Mouse (Mus musculus) c-Kit-positive CD71-positive TER-119-positive erythroid progenitor cells, embryonic 14.5 days (primary cell): ENCODE results near the gene Samd13.

Source experiments
- DNase-seq: peaks from one replicate; pipeline ENCODE4 v3.0.0-alpha.2; 2013; ENCODE audit warnings: low spot score

The Samd13 gene

DNA sequence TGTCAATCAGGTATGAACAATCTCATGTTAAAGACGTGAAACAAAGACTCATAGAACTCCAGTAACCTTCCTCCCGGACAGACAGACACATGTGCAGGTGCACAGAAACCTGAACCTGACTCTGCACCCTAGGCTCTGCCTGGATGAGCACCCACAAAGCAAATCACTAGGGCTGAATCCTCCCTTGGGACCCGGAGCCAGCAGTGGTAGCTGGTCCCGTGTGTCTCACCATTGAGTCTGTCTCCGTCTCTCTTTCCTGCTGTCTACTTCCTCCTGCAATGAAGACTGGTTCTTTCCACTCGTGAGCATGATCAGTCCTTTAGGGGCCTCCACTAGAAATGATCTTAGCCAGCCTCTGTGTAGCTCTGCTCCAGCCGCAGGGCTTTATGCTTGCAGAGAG, 23.5 kb downstream of the Samd13 start:
- DNase-seq = no peak

DNA sequence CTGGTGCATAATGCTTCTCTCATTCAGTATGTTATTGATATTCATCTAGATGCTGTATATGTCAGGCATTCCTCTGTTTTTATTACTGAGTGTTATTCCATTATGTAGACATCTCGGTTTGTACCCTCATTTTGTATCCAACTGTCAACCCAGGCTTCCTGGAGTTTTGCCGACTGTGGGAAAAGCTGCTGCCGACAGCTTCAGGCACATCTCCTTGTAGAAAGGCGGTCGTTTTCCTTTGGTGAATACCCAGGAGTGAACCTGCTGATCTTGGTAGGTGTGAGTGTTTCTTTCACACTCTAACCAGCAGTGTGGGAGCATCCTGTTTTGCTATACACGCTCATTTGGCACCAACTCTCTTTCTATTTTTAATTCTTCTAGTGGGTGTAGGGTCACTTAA, 24.4 kb downstream of the Samd13 start:
- no peak for DNase-seq

DNA sequence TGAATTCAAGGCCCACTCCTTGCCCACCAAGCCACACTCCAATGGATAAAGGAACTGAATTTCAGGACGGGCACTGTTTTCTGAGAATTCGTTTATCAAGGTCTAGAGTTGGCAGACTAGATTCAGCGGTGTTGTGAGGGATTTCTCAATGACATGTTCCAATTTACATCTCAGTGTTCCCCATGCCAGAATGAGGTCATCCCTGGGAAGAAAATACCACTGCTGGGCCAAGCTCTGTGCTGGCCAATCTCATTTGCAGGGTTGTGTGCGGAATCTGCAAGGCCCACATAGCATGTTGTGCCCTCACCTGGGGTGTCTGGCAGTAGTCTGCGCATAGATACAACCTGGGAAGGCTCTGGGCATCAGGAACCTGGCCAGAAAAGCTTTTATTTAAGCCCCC, 26.1 kb downstream of the Samd13 start:
- DNase-seq = no peak

DNA sequence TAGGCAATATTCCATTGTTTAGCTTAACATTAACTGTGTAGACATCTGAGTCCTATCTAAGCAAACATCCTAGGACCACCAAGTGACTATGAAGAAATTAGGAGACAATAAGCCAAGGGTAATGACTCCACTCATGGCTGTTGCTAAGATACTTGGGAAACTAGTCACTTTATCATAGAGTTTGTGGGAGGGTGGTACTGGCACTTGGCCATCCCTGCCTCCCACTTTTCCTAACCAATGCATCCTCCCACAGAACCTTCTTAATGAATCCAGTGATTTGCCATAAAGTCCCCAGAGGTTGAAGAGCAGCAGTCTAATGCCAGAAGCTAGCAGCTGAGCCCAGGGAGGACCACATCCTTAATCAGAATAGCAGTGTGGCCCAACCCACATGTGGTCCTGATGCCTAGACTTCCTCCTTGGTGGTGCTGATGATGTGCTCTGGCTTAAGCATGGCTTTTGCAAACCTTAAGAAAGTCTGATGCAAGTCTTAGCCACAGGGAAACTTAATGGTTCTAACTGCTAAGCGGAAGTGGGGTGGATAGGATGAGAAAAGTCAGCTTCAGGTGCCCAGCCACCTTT, 27.2 kb downstream of the Samd13 start:
- no peak for DNase-seq

DNA sequence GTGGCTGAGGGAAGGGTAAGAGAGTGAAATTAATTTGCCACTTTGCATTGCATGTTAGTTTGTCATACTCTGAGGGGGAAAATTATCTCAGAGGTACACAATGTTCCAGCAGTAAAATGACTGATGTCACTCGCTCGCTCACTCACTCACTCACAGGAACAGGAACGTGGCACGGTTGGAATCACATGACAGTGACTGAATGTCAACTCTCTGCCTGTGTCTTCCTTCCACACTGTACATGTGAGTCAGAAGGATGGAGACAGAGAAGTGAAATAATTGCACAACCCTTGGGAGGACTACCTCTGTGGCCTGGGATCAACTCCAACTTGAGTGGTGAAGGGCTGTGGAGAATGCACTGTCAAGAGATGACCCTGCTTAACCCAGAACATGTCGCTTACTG, 28.0 kb downstream of the Samd13 start:
- no peak for DNase-seq

DNA sequence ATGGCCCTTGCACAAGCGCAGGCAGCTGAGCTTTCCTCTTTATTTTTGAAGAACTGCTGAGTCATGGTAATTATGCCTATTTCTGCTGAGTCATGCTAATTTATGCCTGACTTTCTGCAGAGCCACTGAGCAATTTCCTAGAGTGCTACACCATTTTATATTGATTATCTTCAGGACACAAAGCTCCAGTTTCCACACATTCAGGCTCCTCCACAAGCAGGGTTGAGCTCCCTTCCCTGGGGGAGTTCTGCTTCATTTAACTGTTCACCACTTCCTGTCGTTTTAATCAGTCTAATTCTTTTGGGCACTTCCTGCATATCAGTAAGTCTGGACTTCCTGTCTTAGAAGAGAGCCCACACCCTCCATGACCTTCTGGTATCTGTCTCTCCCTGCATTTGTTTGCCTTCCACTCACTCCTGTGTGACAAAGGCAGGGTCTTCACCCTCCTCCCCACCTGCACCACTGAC, 30.2 kb downstream of the Samd13 start:
- DNase-seq = peak; percentile 69

DNA sequence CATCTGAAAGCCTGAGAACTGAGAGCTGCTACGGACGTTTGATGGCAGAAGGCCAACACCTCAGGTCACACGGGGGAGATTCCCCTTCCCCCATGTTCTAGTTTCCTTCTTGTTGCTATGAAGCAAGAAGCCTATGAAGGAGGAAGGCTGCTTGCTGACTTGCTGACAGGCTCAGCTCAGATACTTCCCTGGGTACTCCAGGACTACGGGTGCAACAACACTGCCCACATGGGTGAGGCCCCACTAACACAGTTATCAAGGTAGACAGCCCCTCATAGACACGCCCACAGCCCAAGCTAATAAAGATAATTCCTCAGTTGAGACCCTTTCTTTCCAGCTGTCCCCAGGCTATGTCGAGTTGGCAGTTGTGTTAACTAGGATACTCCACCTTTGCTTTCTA, 31.7 kb downstream of the Samd13 start:
- peak; percentile 52 for DNase-seq

DNA sequence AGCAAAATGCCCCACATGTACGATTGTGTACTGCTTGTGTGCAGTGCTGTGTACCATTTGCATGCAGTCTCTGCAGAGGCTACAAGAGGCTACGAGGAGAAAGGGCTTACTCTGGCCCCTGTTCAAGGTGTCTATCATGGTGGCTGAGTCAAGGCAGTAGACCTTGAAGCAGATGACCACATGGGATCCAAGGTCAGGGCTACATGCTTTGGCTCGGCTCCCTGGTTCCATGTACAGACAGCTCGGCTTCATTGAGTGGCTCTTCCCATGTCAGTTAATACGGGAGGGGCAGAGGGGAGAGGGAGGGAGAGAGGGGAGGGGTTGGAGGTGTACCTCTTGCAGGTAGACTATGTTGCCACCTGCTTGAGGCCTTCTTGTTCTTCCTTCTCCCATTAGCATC, 33.0 kb downstream of the Samd13 start:
- DNase-seq = no peak

DNA sequence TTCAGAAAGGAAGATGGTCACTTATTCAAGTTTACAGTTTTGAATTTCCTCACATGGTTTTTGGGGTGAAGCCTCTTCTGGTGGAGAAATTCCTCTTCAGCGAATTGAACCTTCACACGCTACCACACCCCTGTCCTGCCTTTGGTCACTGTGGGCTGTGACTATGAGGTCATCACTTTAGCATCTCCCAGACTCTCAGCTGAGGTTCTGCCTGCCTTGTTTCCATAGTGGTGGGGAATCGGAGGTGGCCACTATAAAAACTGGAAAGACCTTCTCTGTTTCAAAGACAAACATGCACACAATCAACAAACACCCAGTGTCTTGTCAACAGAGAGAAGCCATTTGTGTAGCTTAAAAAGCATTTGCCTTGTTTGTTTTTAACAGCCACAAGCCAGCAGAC, 34.2 kb downstream of the Samd13 start, which contains the start of gene 4930503B20Rik:
4930503B20Rik (minus strand) TSS at position 101 of the 400 bp plus-strand sequence.
- DNase-seq = no peak

DNA sequence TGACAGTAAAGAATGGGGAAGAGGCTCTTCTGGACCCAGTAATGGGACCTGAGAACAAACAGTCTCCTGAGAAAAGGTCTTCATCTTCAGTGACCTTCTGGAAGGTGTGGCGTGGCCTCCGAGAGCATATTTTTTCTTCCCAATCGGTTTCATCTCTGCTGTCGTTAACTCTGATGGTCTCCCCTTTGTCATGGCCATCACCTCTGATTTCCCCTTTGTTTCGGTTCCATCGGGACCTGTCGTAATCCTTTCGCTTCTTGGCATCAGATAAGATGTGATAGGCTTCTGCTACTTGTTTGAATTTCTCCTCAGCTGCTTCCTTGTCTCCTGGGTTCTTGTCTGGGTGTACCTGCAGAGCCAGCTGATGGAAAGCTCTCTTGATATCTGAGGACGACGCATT, 34.7 kb downstream of the Samd13 start:
- DNase-seq = no peak

DNA sequence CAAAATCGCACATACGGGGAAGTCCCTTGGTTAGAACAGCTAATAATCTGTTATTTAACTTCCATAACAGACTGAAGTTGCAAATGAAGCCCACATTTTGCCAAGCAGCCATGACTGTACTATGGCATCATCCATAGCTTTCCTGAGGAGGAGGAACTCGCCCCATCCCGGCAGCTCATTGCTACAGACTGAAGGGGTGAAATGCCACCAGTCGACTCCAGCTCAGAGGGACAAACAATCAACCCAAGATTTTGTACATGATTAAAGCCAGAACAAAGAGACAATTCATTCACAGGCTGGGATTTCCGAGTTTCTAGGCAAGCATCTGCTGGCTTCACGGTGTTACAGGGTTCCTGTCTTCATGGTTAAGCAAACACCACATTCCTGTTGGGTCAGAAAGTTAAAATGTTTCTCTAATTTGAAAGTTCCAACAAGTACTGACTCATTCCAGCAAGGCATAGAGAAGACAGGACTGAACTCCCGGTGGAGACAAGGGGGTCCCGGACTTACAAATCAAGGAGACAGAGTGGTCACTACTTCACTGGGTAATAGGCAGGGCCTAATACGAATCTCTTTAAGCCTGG, 36.0 kb downstream of the Samd13 start:
- DNase-seq = no peak

DNA sequence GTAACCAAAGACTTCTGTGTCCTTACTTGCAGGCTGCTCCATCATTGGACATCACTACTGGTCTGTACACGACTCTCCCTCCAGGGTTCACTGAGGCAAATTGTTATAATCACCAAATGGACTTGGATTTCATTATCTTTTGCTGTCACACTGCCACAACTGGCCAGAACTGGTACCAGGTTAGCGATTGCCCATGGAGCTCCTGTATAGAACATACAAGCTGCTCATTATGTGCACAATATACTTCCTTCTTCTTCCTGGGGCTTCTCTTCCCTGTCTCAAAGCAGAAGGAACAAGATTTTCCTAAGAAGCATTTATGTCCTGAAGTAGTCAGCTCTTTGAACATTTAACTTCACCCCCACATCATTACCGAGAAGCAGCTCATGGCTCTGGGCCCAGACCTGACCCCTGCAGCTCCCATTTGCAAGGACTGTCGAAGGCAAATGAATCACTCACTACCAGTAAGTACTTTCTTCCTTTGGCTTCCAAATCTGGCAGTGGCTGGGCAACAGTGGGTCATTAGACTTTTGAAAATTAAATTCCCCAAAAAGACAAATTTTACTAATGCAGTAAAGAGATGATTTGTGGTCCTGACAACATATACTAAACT, 43.5 kb downstream of the Samd13 start:
- DNase-seq = no peak

DNA sequence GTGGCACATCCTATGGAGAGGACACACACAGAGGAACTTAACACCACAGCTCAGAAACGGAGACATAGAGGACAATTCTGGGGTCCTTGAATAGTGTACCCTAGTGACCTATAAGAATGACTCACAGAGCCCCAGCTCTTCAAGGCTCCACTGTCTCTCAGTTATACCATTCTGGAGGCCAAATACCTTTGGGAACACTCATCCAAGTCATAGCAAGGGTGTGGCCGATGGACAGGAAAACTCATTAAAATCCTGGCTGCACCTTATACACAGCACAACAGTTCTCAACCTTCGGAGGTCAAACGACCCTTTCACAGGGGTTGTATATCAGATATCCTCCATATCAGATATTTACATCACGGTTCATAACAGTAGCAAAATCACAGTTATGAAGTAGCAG, 52.9 kb downstream of the Samd13 start:
- DNase-seq = no peak

DNA sequence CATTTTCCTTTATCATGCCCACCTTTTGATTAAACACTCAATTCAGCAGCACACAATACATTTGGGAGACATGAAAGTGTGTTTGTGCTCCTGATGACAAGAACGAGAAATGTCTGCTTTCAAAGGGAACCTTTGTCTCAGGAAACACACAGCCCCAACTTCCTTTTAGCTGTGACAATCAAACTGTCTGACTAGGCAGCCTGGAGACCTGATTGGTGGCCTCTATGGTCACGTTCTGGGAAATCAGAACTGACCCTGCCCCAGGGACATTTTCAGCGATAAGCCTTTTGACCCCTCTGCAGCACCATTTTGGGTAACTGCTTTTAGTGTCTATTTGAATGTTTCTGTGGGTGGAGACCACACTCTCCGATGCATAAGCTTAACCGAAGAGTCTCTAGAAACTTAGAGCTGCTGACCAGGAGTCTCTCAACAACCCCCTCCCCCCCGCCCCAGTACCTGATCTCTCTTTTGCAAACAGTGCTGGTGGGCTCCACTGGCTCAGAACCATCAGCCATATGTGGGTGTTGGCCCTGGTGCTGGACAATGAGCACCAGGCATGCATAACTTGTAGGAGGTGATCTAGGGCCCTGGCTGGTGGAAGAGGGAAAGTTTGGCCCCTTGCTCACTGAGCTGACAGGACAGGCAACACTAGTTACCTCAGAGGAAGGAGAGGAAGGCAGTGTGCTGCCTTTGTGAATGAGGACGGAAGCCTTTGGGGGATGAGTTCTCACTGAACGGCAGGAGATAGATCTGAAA, 57.0 kb downstream of the Samd13 start:
- DNase-seq = no peak

DNA sequence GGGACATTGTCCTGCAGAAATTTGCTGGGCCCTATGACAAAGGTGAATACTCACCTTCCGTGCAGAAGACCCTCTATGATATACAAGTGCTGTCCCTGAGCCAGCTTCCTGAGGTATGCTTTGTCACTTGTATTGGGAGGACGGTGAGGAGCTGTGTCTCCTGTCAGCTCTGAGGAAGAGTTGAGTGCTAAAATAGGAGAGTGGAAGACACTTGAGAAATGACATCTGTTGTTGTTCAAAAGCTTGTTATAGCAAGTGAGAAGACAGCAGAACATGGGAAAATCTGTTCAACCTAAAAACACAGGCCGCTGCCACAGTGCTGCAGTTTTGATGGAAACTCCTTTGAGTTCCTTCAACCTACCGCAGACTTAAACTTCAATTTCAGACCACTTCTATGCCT, 59.6 kb downstream of the Samd13 start:
- no peak for DNase-seq

DNA sequence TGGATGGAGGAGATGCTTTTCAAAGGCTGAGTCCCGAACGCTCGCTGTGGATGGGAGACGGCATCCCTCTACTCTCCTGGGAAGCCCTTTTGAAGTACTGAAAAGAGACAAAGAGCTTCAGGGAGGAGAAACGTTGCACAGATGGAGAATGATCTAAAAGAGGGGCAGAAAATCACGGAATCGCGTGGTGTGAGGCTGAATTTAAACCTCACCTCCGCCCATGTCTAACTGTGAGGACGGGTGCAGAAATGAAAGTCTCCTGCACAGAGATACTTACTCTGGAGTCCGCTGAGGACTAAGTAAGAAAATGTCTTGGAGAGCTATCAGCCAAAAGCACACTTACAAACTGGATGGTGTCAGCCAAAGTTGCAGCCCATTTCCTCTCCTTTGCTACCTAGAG, 63.4 kb downstream of the Samd13 start:
- no peak for DNase-seq

DNA sequence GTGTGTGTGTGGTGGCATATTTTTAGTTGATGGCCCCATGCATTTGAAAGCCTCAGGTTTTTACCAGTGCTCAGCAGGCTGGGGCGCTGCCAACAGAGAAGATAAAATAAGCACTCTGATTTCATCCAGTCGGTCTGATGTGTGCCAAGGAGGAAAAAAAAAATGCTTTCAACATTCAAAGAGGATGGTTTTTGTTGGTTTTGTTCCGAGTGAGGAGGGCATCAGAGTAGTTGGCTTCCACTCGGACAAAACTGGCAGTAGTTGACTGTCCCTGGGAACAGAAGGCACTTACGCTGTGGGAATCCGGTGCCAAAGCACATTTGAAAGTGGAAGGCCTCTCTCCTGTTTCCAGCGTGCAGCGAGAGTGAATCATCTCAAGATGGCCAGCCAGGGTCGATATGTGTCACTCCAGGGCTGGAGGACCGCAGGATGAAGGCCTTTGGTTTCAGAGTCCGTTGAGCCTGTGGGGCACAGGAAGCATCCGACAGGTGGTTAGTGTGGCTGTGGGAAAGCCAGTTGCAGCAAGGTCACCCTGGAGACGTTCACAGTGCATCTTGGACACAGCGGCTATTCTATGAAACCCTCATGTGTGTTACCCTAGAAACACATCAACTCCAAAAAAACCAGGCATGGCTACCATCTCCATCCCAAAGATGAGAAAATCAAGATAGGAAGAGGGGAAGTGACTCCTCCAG, 64.7 kb downstream of the Samd13 start:
- DNase-seq = no peak

DNA sequence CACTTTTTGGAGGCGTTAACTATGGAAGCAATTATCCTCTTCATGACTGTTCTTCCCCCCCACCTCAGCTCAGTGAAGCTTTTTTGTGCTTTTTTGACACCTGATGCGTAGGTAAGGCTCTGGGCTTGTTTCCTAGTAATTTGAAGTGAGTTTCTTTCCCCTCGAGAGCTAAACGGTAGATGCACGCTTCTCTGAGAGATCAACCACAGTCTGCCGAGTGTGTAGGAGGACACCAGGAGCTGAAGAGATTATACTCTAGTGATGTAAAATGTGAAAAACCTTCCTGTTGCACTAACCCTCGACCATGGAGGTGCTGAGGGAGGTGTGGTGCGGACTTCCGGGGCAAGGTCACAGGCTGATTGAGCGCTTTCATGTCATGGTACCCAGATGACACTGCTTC, 65.3 kb downstream of the Samd13 start:
- DNase-seq = no peak

DNA sequence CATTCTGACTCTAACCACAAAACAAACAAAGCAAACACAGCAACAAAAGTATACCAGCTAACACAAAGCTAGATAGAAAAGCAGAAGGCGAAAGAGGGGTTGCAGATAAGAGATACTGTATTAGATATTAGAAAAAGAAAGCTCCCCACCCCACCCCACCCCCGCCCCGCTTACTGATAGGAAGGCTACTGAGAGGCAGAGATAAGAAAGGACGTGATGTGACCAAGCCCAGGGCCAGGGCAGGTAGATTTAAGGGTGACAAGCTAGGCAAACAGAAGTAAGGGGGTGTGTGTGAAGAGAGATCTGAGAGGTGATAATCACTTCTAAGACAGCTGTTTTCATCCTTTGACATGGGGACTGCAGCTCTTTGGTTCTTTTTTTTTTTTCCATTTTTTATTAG, 67.0 kb downstream of the Samd13 start:
- no peak for DNase-seq

DNA sequence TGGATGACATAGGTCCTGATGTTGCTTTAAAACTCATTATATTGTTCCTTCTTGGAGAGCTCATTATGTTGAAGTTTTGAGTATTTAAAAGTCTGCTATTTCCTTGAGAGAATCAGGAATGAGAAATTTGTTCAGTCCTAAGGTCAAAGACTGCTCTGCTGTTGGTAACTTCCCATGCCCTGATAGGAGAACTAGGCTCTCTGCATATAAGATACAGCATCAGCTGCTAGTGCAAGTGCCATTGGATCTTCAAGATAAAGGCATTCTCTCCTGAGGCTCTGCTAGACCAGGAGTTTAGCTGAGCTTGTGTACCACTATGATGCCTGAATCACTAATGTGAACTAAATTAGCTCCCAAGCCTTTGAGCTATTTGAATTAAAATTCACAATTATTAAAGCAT, 67.4 kb downstream of the Samd13 start:
- no peak for DNase-seq

DNA sequence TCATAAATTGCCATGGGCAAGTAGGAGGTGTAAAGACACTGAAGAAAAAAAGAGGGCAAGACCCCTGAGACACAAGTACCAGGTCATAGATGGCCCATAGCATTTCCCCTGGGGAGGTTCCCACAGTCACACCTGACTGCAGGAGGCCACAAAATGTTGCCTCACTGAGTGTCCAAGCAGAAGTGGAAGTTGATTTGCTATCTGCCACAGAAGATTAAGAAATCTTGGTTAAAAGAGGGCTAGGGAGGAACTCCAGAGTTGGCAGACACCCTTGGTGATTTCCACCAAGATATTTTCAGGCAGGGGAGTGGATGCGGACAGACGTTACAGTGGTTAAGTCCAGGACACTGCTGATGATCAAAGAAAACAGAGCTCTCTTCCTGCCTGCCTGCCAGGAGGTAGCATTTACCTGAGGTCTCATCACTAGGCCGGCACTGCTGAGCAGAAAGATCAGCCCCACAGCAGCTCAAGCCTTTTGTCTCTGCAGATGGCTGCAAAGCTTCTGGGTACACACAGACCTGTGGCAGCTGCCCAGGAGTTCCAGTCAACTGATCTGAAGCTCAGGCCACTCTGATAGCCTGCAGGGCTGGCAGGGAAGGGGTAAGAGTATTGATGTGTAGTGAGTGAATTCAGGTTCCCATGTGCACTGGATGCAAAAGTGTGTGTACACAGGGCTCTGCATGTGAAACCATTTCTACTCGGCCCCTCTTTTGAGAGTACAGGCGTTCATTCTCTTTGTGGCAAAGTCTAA, 68.7 kb downstream of the Samd13 start:
- no peak for DNase-seq

DNA sequence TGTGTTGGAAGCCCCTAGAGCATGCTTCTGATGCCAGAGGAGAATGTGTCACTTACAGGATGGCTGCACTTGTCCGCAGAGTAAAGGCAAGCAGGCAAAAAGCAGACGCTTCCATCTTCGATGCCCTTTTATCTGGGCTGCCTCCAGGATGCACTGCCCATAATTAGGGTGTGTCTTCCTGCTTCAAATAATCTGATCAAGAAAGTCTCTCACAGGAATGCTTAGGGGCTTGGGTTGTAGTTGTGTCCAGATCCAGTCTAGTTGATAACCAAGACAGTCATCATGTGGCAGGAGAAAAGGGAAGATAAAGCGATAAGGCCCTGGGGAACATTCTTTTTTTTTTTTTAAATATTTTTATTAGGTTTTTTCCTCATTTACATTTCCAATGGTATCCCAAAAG, 69.9 kb downstream of the Samd13 start, which contains the start of gene Dnase2b:
Dnase2b (minus strand) TSS at position 101 of the 400 bp plus-strand sequence.
- DNase-seq = no peak
